Mouse (Mus musculus) olfactory bulb, adult 2 months (tissue): ENCODE measurements around the gene Gab2.

Experiments
- CTCF ChIP-seq: fragments of 200-500 bp; IDR thresholded peaks from 2 replicates; pipeline ENCODE4 v1.5.1; 2012; ENCODE audit warnings: low read depth, mild to moderate bottlenecking, low read length, moderate library complexity; ENCODE audit not compliant: insufficient read depth
- POLR2A ChIP-seq: fragments of 200-500 bp; IDR thresholded peaks from 2 replicates; pipeline ENCODE4 v1.6.1; 2012; ENCODE audit warnings: mild to moderate bottlenecking, low read depth, low read length, moderate library complexity; ENCODE audit not compliant: insufficient read depth

DNA sequence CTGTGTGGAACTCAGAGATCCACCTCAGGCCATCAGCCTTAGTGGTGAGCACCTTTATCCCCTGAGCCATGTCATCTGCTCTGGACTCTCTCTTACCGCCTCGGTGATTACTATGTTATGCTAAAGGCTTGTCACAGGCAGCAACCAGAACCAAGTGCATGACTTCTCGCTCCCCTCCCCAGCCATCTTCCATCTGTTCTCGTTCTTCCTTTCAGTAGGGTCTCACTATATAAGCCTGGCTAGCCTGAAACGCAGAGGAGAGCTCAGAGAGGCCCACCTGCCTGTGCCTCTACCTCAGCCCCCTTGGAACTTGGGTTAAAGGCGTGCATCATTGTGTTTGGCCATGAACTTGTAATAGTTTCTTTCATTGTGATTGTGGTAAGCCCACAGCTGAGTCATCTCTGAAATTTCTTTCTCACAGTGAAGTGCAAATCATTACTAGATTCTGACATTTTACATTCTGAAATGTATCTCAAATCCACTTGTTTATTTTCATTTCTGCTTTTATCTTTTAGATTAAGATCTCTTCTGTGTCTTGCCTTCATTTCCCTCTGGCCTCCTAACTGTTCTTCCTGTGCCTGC, 39.4 kb upstream of the Gab2 start:
- no peak for TF ChIP-seq CTCF
- no peak for TF ChIP-seq POLR2A
